Mouse (Mus musculus) cerebellum, adult 2 months (tissue): ENCODE results near the gene Klhdc2. TPM values are rescaled to one million over a fixed set of nuclear protein-coding genes. Genes with fewer than 3 reads are reported as not detected.

ENCODE experiments used
- DNase-seq, 2 experiments: peaks; one replicate each; pipeline ENCODE4 v3.0.0; 2021
- H3K27ac ChIP-seq: fragments of 200-500 bp; 2 replicates; pipeline ENCODE4 v1.5.1; 2012; ENCODE audit warnings: low read length, control low read depth, inconsistent platforms; ENCODE audit not compliant: insufficient read depth
- H3K27me3 ChIP-seq: fragments of 200-500 bp; 2 replicates; pipeline ENCODE4 v1.6.1; 2012; ENCODE audit warnings: inconsistent platforms, mild to moderate bottlenecking, low read length, moderate library complexity; ENCODE audit not compliant: control insufficient read depth, insufficient read depth
- H3K4me1 ChIP-seq: fragments of 200-500 bp; 2 replicates; pipeline ENCODE4 v1.6.1; 2011; ENCODE audit warnings: low read length; ENCODE audit not compliant: control insufficient read depth, insufficient read depth
- H3K4me3 ChIP-seq: fragments of 200-500 bp; replicated peaks from 2 replicates; pipeline ENCODE3; 2011; ENCODE audit warnings: mild to moderate bottlenecking, low read depth, low read length, control low read depth; ENCODE audit not compliant: insufficient read depth
- CTCF ChIP-seq: fragments of 200-500 bp; IDR thresholded peaks from 2 replicates; pipeline ENCODE4 v1.5.1; 2011; ENCODE audit warnings: low read depth, mild to moderate bottlenecking, control low read depth, low read length, moderate library complexity, borderline replicate concordance; ENCODE audit not compliant: insufficient read depth
- POLR2A ChIP-seq: fragments of 200-500 bp; IDR thresholded peaks from 2 replicates; pipeline ENCODE4 v1.6.1; 2011; ENCODE audit warnings: low read length, control low read depth, borderline replicate concordance; ENCODE audit not compliant: insufficient read depth
- WGBS: fragments of 180-500 bp; shearing (Covaris S2); methylation state at CpG from one replicate; pipeline ENCODE4 v1.1.7; 2018; 5-methylcytosine and 5-hydroxymethylcytosine counted together
- polyA plus RNA-seq: library from polyadenylated mRNA; depleted of rRNA; stranded (reverse); fragments of >200 nt; gene quantifications from 2 replicates; pipeline ENCODE4 v1.2.3, GENCODE M21; 2012; rRNA removed

Gene Klhdc2
- polyA plus RNA-seq, 1 experiment = 150 TPM

DNA sequence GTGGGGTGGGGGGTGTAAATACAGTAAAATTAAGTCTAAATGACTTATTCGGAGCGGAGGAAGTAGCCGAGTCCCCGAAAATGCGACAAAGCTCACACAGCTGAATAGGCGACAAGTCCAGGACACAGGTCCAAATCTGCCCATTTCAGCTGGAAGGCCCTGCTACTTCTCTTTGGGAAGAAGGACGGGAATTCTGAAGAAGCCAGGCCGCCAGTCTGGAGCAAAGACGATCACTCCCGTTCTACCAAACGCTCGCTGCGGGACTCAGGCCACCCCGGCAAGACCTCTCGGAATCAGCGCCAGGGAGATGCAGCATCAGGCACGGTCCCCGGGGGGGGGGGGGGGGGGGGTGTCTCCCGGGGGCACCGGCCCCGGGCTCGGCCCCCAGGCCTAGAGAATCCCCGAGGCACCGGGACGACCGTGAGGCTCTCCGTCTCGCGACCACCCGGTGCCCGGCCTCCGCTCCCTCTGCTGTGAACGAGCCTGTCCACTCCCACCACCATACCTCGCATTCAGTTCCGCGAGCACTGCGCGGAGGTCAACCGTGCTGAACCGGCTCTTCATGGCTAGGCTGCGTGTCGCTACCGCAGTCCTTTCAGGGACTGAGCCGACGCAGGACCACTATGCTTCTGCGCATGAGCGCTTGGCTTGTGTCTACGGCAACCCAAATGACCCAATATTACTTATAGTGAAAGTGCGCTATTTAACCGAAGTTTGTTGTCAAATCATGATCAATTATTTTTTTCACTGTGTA, 60.2 kb downstream of the Klhdc2 start, which contains the start of gene Nemf:
Gene Nemf, minus strand, starts transcription at position 620 of the 754 bp plus-strand sequence.
- under 1% methylated on average over 49 of the region's 50 CpGs for WGBS
- TF ChIP-seq POLR2A (peak; percentile 95), CTCF (no peak)

DNA sequence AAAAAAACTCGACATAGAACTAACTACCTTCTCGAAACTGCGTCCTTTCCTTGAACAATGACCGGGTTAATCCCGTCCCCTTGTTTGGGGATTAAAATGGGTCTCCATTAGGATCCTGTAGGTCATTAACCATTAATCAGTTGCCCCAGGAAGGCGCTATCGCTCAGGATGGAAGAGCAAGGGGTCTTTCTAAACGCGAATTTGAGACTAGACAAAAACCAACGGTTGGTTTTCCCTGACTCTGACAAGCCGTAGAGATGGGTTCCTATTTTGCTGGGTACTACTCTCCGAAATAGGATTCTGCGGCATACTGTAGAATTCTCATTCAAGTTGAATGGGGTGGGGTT, 60.8 kb downstream of the Klhdc2 start:
- no peak for TF ChIP-seq POLR2A
- TF ChIP-seq CTCF = no peak
- Histone ChIP-seq H3K27ac (no peak overlapping the region), H3K27me3 (no peaks in the 10 kb centered on the region), H3K4me1 (peaks cover 3% of the 10 kb centered on the region; the same call in 1 of the 2 replicates), H3K4me3 (peak overlapping the region; percentile 64)
- 6% methylated on average over 13 of the region's 13 CpGs for WGBS
- DNase-seq = no peak

More for the DNA sequence above, 60.2 kb downstream of the Klhdc2 start, which contains the start of gene Nemf:
- Histone ChIP-seq H3K27me3 (no peaks in the 10 kb centered on the region), H3K4me1 (no peaks in the 10 kb centered on the region; the same call in 1 of the 2 replicates), H3K4me3 (peak within 1 kb of the TSS; percentile 64), H3K27ac (peak within 1 kb of the TSS; percentile 23; the same call in 1 of the 2 replicates)
- peak; percentile 92 for DNase-seq

Other genes starting within 250 kb of the Klhdc2 start
- 1,000 and 1,063 TPM in 2 replicates for gene Rps29, start 137.5 kb upstream of the Klhdc2 start, polyA plus RNA-seq
- 0.15 TPM in 1 of 2 replicates, not detected in the other for gene Lrr1, start 127.9 kb upstream of the Klhdc2 start, polyA plus RNA-seq
- 321 and 360 TPM in 2 replicates for gene Rpl36al, start 112.6 kb upstream of the Klhdc2 start, polyA plus RNA-seq
- gene Mgat2, start 112.5 kb upstream of the Klhdc2 start, polyA plus RNA-seq = 15.9 and 16.4 TPM in 2 replicates
- gene Gm49383, start 99.6 kb upstream of the Klhdc2 start, polyA plus RNA-seq = 2.0 and 3.2 TPM in 2 replicates
- 2.5 and 2.6 TPM in 2 replicates for gene Dnaaf2, start 98.3 kb upstream of the Klhdc2 start, polyA plus RNA-seq
- 4.4 and 4.5 TPM in 2 replicates for gene Gm49384, start 92.4 kb upstream of the Klhdc2 start, polyA plus RNA-seq
- gene Pole2, start 68.5 kb upstream of the Klhdc2 start, polyA plus RNA-seq = 1.1 and 1.6 TPM in 2 replicates
- 10.2 and 11.5 TPM in 2 replicates for gene Klhdc1, start 55.5 kb upstream of the Klhdc2 start, polyA plus RNA-seq
- 42.6 and 43.8 TPM in 2 replicates for gene Nemf, start 60.5 kb downstream of the Klhdc2 start, polyA plus RNA-seq
- 67.3 and 67.6 TPM in 2 replicates for gene Arf6, start 75.5 kb downstream of the Klhdc2 start, polyA plus RNA-seq
- gene Gm9887, start 75.8 kb downstream of the Klhdc2 start, polyA plus RNA-seq = 0.33 and 0.61 TPM in 2 replicates